Mouse (Mus musculus): ENCODE data around the gene E130114P18Rik.

Gene E130114P18Rik

DNA sequence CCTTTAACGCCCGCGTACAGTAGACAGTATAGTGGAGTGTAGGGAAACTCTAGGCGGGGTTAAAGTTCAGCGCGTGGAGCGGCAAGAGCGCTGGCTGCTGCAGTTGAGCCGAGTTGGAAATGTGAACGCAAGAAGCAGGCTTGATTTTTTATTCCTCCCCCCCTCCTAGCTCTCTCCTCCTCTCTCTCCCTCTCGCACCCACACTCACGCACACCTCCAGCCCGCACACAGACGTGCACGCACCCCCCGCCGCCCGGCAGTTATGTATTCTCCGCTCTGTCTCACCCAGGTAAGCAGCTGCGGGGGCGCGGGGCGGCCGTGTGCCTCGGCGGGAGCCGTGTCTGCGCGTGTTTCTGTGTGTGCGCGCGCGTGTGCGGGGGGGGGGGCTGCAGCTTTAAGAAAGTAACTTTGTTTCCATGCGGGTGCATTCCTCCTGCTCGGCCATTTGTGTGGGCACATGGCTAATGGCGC, at the start of gene E130114P18Rik:
TSS of gene E130114P18Rik (minus strand) at position 373 of the 471 bp plus-strand sequence.
- peak in 1 of 2 experiments; percentile 79 for DNase-seq

DNA sequence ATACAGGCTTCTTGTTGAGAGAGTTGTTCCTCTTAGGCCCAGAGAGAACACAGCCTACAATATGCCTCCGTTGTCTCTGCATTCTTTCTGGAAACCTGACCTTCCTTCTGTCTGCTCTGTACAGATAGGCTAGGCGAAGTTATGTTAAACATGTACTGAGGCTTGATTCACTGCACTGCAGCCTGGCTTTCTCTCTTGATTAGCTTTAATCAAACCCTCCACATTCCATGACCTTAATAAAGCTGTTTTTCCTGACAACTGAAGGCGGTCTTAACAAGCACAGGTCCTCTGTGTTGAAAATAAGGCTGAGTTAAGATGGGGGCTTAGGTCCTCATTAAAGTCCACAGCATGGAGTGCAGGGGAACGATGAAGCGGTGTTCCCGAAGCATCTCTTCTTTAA, 49.2 kb upstream of the E130114P18Rik start:
- DNase-seq, result no peak

DNA sequence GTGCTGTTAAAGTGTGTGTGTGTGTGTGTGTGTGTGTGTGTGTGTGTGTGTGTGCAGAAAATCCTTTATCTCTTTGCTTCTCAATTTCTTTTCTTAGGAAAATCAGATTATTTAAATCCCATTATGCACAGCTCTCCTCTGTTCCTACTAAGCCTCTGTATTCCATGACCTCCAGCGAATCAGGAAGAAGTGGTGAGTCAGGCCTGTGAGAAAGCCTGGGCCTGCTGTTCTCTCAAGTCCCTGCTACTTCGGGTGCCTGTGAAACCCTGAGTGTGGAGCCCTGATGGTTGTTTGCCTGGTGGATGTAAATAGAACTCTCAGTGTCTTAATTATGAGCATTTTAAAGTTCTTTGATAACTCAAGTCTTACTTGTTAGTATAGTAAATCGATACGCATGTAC, 48.0 kb upstream of the E130114P18Rik start:
- no peak for DNase-seq

DNA sequence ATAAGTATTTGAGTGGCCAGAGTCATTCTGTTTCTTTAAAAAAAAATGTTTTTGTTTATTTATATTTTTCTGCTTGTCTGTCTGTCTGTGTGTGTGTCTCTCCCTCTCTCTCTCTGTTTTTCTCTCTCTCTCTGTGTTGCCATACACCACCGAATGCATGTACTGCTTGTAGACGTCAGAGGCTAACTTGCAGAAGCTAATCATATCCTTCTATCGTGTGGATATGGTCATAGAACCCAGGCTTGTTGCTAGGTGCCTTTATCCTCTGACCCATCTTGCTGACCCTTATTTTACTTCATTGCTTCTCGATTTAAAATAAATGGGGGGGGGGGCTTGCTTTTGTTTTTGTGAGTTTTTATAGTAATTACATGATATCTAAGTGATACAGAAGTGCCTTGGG, 47.6 kb upstream of the E130114P18Rik start:
- no peak for DNase-seq

DNA sequence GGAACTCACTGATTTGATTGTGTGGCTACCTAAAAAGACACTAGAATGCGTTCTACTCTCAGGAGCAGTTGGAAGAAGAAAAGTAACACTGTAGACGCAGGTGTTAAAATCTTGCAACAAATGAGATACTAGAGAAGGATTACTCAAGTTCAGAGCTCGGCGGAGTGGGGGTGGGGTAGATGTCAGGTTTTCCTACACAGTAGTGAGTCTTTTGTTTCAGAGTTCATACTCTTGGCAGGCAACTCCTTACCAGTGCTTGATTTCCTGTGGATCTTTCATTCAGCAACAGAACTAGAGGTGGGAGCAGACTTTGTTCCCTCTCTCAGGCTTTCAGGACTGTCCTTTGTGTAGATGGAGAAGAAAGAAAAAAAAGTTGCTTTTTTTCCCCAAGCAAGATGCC, 46.6 kb upstream of the E130114P18Rik start:
- DNase-seq, result no peak

DNA sequence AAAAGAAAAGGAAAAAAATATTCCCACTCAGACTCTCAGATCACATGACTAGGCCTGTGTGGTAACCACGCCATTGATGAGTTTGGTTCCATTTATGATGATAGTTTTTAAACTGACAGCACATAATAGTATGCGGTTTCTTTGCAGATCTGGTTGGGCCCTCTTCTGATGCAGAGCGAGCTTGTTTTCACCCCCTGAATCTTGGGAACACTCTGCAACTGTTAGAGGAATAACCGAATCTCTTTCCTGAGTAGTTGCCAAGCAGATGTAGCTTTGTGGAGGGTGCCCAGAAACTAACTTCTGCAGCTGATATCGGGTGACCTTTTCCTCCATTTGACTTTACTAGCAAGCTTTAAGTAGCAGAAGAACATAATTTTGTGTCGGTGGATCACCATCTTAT, 45.6 kb upstream of the E130114P18Rik start:
- no peak for DNase-seq

DNA sequence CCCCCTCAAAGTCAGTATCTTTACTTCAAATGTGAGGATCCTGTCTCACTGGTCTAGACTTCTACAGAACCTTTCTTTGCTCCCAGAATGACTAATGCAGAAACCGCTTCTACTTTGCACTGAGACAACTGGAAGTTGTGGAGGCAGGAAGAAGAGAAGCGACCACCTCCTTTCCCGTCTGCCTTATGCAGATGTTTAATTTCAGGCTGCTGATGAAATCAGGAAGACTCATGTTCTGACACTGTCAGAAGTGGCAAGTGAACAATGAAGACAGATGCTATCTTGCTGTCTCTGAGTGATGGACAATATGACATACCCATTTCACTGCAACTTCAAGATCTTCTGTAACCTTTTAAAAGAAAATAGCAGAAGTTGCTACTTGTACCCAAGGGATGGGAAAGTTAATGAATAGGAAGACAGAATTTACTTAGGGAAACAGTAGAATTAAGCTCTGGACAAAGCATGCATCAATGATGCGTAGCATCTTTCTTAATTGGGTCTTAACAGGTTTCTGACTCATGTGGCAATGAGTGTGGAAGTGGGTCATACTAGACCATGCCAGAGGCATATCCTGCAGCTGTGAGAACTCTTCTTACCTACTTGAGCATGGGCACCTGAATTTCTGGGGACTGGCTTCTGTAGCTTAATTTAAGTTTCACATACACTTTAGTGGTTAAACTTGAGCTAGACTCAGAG, 43.8 kb upstream of the E130114P18Rik start:
- DNase-seq, result no peak

DNA sequence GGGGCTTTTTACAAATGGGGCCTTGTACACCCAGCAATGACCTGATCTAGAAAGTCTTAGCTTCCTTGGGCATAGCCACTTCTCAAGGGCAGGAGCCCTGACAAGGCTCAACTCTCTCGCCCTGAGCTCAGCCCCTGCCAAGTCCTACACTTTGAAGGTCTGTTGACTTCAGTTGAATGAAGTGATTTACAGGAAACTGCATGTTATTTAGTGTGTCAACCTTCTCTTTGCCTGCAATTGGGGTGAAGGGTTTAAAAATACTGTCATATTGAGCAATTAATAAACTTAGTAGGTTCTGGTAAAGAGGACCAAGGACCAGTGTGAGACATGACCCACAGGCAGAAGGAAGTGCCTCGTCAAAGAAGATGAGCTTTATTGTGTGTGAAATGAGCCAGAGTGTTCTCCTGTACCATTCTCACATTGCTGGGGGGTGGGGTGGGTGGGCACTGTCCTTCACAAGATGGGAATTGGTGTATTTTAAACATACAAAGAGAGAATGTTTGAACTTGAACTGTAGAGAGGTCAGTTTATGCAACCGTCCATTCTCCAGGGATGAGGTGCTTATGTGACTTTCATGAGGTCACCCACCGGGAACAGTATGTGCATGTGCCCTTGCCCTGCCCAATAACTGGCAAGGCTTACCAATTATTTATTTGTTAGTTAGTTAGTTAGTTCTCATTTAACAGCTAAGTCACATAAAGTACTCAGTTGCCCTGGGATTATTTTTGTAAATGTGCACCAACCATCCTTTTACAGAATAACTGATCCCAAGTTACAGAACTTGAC, 42.8 kb upstream of the E130114P18Rik start:
- DNase-seq, result no peak

DNA sequence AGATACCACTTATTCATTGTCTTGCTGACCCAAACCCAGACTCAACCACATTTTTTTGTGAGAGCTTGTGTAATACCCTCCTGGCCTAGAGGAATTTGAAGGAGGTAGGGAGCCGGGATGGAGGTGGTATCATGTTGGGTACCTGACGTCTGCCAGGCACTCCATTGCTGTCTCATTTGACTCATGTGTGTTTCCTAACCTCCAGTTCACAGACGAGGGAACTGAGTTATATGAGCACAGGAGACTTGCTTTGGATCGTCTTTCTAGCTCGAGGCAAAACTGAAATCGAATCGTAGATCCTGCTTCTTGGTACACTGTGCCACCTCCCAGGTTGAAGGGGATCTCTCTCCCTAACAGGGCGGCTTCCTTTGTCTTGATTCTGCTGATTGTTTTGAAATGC, 41.2 kb upstream of the E130114P18Rik start:
- no peak for DNase-seq

DNA sequence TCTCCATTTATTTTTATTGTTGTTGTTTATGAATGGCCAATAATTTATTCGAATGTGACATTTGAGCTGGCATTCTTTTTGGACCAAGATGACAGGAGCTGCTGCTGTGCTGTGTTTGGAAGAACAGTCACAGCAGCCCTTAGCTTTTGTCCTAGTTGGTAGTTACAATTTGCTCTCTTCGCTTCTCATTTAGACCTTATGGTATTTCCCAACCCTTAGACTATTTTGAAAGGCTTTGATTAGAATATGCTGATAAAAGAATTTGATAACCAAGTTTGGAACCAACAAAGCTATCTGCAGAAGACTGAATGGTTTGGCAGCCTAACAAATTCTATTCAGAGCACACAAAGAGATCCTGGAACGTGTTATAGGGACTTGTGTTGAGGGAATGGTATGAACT, 40.6 kb upstream of the E130114P18Rik start:
- no peak for DNase-seq

DNA sequence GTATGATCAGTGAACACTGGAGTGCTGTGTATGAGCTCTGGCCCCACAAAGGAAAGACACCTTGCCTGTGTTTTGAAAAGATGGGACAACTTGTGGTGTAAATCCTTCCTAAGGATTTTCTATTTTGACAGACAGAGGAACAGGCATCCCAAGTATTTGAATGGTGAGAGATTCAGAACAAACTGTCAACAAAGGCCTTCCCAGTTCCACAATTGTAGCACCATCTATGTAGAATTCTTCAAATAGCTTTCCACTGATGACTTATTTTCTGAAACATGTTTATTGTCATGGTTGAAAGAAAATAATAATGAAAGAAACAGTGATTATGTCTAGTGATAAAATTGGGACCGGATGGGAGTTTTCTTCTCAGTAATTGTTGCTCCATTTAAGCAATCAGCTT, 39.9 kb upstream of the E130114P18Rik start:
- DNase-seq, result no peak

DNA sequence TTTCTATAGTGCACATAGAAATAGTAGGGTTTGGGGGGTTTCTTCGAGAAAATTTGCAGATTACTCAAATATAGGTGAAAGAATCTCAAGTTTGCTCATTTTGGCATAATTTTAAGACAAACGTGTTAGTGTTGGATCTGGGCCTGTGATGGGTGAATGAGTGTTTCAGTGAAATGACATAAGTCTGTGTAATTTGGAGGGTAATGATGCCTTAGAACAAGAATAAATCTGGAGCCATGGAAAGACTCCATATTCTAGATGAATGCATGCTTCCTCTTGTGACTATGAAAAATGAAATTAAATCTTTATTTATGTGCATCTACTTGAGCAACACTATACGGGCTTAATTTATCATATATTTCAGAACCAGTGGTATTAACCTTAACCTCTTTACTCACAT, 38.9 kb upstream of the E130114P18Rik start:
- no peak for DNase-seq

DNA sequence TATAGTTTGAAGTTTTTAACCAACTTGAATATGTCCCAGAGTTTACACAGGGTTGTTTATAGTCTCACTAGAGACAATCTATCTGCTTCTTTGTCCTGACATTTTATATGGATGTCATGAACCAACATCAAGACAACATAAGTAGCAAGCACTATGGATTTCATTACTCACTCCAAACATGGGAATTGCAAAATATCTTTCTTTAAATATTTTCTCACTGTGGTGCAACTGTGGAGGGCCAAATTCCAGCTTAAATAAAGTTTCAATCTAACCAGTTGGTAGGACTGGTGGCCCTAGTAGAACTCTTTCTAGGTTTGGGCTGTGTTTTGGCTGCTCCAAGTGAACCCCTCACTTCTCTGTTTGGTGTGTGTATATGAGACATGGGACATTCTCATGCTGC, 38.1 kb upstream of the E130114P18Rik start:
- no peak for DNase-seq

DNA sequence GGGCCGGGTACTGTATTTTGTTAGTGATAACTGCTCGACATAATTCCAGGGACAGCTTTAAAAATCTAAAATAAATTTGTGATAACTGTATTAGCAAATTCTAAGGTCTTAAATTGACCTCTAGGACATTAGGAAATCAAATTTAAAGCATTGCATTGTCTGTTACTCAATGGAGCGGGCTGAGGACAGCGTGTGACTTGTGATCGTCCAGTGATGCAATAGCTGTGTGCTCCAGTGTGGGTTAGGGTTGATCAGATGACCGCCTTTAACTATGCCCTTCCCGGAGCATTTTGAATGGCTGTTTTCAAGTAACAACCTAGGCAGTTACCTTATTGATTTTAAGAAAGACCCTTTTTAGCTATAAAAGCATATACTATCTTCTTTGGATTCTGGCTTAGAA, 36.6 kb upstream of the E130114P18Rik start:
- DNase-seq, result no peak

DNA sequence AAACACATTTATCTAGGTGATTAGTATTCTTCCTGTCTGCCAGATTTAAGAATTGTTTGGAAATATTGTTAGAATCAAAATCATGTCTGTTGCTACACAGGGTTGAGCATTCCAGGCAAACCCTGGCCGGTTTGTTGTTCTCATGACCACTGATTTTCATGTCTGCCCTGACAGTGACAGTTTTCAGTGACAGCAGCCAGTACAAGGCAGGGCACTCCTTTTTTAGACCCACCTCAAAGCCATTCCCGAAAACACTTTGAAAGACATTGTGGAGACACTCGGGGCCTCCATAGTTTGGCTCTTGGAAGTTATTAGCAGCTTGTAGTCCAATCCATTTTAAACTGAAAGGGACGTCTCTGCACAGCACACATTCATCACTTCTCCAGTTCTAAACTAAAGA, 36.1 kb upstream of the E130114P18Rik start:
- no peak for DNase-seq

DNA sequence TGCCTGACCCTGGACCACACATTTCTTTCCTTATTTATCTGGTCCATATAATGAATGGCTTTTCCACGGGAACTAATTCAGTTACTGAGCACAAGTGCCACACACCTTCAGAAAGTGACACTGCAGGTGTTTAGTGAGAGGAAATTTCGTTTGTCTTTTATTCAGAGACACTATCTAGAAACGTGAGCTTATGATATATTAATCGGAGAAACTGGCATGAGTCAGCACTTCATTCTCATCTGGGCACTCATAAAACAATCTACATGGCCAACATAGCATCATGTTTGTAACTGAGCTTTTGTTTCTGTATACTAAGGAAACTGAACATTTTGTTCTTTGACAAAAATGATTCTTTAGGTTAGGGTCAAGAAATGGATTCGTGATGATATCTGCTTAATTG, 35.2 kb upstream of the E130114P18Rik start:
- DNase-seq, result no peak

DNA sequence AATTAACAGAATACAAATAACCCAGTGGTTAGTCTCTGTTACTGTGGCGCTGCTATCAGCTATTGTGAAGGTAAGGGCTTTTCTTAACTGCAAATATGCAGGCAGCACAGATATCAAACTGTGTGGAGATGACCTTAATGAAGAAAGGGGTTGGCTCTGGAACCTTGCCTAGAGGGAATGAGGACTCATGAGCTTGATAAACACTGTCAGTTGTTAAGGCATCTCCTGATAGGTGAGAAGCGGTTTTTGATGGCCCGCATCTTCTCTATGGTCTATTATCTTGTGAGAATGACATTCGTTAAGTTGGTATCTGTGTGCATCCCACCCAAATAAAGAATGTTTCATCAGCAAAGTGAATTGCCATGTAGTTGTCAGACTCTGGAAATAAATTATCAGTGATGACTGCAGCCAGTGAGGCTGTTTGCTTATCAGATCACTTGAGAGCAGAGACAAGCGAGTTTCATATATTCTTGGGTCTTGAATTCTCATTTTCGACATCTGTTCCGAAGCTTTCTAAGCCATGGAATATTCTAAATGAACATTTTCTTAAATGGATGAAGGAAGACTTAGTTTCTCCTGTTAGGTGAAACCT, 32.6 kb upstream of the E130114P18Rik start:
- no peak for DNase-seq

DNA sequence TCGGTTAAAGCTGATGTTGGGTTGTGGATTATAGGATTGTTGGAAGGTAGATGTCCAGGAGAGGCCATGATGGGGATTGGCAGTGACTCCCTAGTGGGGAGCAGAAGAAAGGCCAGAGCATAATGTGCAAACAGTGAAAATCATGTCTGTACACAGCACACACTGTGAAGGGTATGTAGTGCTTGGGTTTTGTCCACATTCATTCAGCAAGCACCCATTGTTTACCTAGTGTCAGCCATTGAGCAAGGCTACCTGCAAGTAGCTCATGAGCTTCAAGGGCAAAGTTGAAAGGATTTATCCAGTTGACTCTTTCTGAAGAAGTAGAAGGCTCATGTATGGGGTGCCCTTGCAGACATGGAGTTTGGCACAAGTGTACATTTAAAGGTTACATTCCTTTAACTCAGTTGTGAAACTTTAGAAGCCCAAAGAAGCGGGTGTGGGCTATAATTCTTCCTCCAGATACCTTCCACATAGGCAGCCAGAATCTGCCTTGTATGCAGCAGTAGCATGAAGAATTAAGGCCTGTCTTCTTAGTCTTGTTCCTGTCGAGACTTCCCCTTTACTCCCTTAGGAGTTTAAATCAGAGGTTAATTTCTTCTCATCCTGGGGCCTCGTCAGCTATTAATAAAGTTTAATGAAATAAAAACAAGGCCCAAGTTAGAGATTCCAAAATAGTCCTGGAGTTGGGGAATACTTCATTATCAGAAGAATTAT, 31.9 kb upstream of the E130114P18Rik start:
- DNase-seq, result no peak

DNA sequence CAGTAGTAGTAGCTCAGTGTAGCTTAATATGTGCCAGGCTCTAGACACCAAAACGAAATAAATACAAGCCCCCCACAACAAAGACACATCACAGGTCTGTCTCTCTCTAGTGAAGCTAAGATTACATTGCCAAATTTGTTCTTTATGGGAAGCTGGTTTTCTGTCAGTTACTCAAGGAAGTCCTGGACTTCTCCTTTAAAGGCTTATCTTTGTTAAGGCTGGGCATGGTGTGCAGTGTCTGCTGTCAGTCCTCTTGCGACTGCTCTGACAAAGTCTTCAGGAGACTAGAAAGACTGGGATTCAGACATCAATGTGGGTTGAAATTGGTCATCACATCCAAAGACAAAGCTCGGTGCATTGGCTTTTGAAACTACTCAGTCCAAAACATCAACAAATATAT, 31.0 kb upstream of the E130114P18Rik start:
- DNase-seq, result no peak

DNA sequence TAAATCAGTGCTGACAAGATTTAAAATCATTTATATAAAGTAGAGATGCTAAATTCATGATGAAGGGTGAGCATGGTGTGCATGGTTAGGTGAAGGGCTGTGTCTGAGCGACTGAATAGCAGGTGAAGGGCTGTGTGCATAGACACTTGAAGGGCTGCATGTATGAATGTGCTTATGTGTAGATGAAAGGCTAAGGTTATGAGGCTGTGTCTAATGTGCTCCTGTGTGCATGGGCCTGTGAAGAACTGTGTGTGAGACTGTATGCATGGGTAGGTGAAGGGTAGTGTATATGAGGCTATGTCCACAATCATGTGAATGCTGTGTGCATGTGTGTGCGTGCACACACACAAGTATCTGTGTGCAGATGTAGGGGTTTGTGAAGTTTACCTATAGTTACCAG, 29.0 kb upstream of the E130114P18Rik start:
- no peak for DNase-seq

DNA sequence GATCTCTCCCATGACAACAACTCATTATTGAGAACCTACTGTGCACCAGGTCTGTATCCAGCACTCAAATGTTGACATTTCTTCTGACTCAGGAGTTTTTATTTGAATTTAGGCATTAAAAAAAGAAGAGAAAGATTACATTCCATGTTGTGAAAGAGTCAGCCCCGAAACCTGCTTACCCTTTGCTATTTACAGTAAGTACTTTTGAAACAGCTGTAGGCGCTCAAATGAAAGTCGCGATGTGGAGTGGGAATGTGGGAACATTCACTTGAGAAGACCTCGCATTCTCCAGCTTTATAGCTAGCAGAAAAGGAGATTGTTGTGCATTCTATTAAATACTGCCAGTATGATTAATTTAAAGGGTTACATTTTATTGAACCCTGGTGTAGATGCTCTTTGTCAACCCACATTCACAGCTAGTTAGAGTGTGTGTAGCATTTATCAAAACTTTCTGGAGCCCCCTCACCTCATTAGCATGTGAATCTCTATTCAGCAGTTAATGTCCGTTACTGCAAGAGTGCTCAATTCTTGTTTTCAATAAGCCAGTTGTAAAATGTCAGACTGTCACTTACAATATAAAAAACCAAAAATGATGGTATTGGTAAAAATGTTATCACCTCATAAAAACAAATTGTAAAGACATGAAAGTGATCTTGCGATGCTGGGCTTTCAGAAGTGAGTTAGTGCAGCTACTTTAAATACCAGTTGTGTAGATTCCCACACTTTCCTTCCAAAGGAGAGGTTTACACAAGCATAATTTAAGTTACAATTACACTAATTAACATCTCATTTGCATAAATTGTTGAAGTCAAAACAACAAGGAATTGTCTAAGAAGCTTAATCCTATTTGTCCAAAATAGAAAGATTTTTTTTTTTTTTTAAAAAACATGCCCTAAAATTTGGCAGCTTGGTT, 28.3 kb upstream of the E130114P18Rik start:
- no peak for DNase-seq

DNA sequence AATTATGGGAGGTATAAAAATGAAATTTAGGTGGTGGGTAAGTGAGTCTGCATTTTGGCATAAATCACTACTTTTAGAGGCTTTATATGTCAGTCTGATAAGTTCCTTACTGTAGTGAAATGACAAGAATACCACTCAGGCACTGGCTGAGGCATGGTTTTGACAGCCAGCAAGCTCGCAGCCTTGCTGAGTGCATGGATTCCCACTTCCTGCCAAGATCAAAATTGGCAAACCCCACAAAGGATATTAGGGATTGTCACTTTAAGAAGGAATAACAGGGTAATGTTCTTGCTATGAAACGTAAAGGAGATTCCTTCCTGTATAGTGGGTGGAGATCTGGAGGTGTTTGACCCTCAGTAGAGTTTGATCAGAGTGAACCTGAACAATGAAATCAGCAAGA, 27.4 kb upstream of the E130114P18Rik start:
- peak; percentile 36 to 53 for DNase-seq
